Mouse (Mus musculus): ENCODE data around the gene Trim23. TPM values are rescaled to one million over a fixed set of nuclear protein-coding genes. Genes with fewer than 3 reads are reported as not detected.
A peak's percentile ranks its signal among the peaks of the same experiment; 100 is the strongest.

Trim23 gene
- 14.4 and 19.5 TPM in 2 replicates for total RNA-seq (2014; rRNA removed)
- 1.3 and 1.7 TPM in 2 replicates for polyA plus RNA-seq (2012; rRNA removed)

DNA sequence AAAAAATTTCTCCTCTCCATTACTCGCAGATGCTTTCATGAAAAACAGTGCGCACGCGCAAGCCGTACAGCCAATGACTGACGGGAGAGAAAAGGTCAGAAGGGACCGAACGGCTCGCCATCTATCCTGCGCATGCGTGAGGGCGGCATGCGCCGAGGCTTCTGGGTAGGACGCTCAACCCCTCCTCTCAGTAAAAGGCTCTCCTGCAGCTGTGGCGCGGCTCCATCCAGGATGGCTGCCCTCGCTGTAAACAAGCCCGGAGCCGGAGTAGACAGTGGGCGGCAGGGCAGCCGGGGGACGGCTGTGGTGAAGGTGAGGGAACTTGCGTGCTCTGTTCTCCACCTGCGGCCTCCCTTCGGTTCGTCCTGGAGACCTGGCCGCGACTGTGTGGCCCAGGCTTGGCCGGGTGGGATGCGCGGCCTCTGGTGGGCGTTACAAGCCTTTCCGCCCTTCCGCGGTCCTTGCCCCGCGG, at the start of gene Trim23:
TSS of gene Trim23 (plus strand) at position 148 of the 472 bp plus-strand sequence.
- peaks cover 12% of the 10 kb centered on the region; the same call in 1 of the 2 replicates for H3K36me3 ChIP-seq (ENCODE audit: control insufficient read depth, insufficient read depth, low read length)
- H3K27ac ChIP-seq (replicated peaks; ENCODE audit: insufficient read depth, low read depth, low read length) = peak within 1 kb of the TSS; percentile 77
- H3K4me1 ChIP-seq (ENCODE audit: control insufficient read depth, insufficient read depth, low read length) = peaks cover 8% of the 10 kb centered on the region; the same call in 1 of the 2 replicates
- peaks cover 10% of the 10 kb centered on the region; the same call in 1 of the 2 replicates for H3K79me2 ChIP-seq (ENCODE audit: control insufficient read depth, insufficient read depth, low read length)
- peak within 1 kb of the TSS; percentile 96 for H3K4me3 ChIP-seq (ENCODE audit: insufficient read depth, low read depth, low read length)
- DNase-seq (ENCODE audit: extremely low read depth, low read depth, low spot score) = peak; percentile 93
- H3K27me3 ChIP-seq (ENCODE audit: control insufficient read depth, insufficient read depth, low read length) = no peaks in the 10 kb centered on the region
- WGBS = under 1% methylated on average over 38 of the region's 38 CpGs
- H3K9ac ChIP-seq (ENCODE audit: low read depth, low read length) = peak within 1 kb of the TSS; percentile 90
- TF ChIP-seq POLR2A (IDR thresholded peaks at IDR 0.05; ENCODE audit: extremely low read depth, insufficient read depth, low read length) = peak; percentile 92
- peak; percentile 13; the same call in 1 of the 2 replicates for TF ChIP-seq CTCF (IDR thresholded peaks at IDR 0.05; ENCODE audit: low read depth, low read length)

DNA sequence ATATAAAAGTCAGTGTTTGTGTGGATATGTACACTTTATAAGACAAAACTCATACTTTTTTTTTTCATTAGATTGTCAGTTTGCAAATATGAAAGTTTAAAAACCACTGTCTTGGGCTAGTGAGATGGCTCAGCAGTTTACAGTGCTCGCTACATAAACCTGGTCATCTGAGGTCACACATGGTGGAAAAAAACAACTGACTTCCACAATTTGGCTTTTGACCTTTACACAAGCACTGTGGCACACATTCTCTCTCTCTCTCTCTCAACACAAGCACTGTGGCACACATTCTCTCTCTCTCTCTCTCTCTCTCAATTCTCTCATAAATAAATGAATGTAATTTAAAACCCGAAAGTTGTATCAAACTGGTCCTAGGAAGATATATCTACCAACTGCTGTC, 46.0 kb upstream of the Trim23 start:
- WGBS = 54% methylated on average over 2 of the region's 2 CpGs
- Histone ChIP-seq H3K9ac (ENCODE audit: low read depth, low read length) (no peak overlapping the region), H3K36me3 (ENCODE audit: control insufficient read depth, insufficient read depth, low read length) (0 out of 2 replicates have a peak, but pooled peaks cover 1% of the 10 kb centered on the region), H3K4me1 (ENCODE audit: control insufficient read depth, insufficient read depth, low read length) (peaks cover 7% of the 10 kb centered on the region), H3K27me3 (ENCODE audit: control insufficient read depth, insufficient read depth, low read length) (no peaks in the 10 kb centered on the region), H3K79me2 (ENCODE audit: control insufficient read depth, insufficient read depth, low read length) (no peaks in the 10 kb centered on the region), H3K4me3 (ENCODE audit: insufficient read depth, low read depth, low read length) (no peak overlapping the region), H3K27ac (replicated peaks; ENCODE audit: insufficient read depth, low read depth, low read length) (peak overlapping the region; percentile 21; the same call in 1 of the 2 replicates)
- peak; percentile 83 for DNase-seq (ENCODE audit: extremely low read depth, low read depth, low spot score)
- TF ChIP-seq CTCF (IDR thresholded peaks at IDR 0.05; ENCODE audit: low read depth, low read length) (no peak), POLR2A (IDR thresholded peaks at IDR 0.05; ENCODE audit: extremely low read depth, insufficient read depth, low read length) (no peak)

DNA sequence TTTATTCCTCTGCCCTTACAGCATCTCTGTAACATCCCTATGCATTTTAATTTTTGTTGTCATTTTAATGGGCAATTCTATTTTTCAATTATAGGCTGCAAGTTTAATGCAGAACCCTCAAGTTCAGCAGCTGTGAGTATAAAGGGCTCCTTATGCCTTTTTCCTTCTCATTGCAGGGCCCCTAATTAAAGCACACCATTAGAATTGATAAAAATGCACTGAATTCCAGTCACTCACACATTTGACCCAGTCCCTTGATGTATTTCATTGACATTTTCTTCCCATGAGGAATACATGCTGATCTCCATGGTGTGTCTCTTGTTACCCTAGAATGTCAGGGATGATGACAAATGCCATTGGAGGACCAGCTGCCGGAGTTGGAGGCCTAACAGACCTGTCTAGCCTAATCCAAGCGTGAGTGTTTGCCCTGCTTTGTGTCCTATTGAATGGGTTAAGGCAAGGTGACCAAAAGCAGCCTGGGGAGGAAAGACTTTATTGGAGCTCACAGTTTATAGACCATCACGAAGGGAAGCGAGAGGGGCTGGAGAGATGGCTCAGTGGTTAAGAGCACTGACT, 44.0 kb upstream of the Trim23 start:
- WGBS = 97% methylated on average over 4 of the region's 4 CpGs
- Histone ChIP-seq H3K4me3 (ENCODE audit: insufficient read depth, low read depth, low read length) (no peak overlapping the region), H3K4me1 (ENCODE audit: control insufficient read depth, insufficient read depth, low read length) (peaks cover 7% of the 10 kb centered on the region), H3K27me3 (ENCODE audit: control insufficient read depth, insufficient read depth, low read length) (no peaks in the 10 kb centered on the region), H3K9ac (ENCODE audit: low read depth, low read length) (no peak overlapping the region), H3K79me2 (ENCODE audit: control insufficient read depth, insufficient read depth, low read length) (no peaks in the 10 kb centered on the region), H3K36me3 (ENCODE audit: control insufficient read depth, insufficient read depth, low read length) (0 out of 2 replicates have a peak, but pooled peaks cover 1% of the 10 kb centered on the region), H3K27ac (replicated peaks; ENCODE audit: insufficient read depth, low read depth, low read length) (no peak overlapping the region)
- TF ChIP-seq POLR2A (IDR thresholded peaks at IDR 0.05; ENCODE audit: extremely low read depth, insufficient read depth, low read length) (no peak), CTCF (IDR thresholded peaks at IDR 0.05; ENCODE audit: low read depth, low read length) (no peak)
- no peak for DNase-seq (ENCODE audit: extremely low read depth, low read depth, low spot score)

DNA sequence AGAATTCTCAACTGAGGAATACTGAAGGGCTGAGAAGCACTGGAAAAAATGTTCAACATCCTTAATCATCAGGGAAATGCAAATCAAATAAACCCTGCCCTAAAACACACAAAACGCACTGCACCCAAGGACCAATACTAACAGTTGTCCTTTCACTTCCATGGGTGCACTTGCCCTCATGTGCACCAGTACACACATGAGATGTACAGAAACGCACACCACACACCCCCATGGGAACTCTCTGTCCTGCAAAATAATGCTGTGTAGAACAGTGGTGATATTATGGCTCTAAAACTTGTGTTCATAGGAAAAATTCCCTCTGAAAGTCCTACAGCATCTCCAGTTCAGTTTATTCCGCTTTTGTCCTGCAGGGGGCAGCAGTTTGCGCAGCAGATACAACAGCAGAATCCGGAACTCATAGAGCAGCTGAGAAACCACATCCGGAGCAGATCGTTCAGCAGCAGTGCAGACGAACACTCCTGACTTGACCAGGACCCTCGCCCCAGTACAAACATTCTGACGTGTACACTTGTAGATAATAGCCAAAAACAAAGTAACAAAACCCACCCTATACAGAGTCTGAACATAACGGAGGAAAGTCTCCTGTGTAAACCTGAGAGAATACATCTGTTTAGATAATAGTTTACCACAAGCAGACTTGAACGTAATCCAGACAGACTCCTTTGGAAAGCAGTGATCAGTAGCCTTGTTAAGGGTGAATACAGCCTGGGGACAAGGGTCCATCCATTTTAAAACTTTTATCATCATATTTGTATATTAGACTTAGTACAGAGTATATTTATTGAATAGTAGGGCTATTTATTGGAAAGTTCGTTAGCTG, 39.0 kb upstream of the Trim23 start:
- H3K27me3 ChIP-seq (ENCODE audit: control insufficient read depth, insufficient read depth, low read length) = no peaks in the 10 kb centered on the region
- no peaks in the 10 kb centered on the region for H3K4me1 ChIP-seq (ENCODE audit: control insufficient read depth, insufficient read depth, low read length)
- H3K36me3 ChIP-seq (ENCODE audit: control insufficient read depth, insufficient read depth, low read length) = peaks cover 22% of the 10 kb centered on the region
- H3K79me2 ChIP-seq (ENCODE audit: control insufficient read depth, insufficient read depth, low read length) = no peaks in the 10 kb centered on the region
- WGBS = 38% methylated on average over 13 of the region's 13 CpGs
- H3K4me3 ChIP-seq (ENCODE audit: insufficient read depth, low read depth, low read length) = no peak overlapping the region
- no peak overlapping the region for H3K27ac ChIP-seq (replicated peaks; ENCODE audit: insufficient read depth, low read depth, low read length)
- TF ChIP-seq CTCF (IDR thresholded peaks at IDR 0.05; ENCODE audit: low read depth, low read length) (peak; percentile 82), POLR2A (IDR thresholded peaks at IDR 0.05; ENCODE audit: extremely low read depth, insufficient read depth, low read length) (no peak)
- DNase-seq (ENCODE audit: extremely low read depth, low read depth, low spot score) = peak; percentile 63
- H3K9ac ChIP-seq (ENCODE audit: low read depth, low read length) = no peak overlapping the region

DNA sequence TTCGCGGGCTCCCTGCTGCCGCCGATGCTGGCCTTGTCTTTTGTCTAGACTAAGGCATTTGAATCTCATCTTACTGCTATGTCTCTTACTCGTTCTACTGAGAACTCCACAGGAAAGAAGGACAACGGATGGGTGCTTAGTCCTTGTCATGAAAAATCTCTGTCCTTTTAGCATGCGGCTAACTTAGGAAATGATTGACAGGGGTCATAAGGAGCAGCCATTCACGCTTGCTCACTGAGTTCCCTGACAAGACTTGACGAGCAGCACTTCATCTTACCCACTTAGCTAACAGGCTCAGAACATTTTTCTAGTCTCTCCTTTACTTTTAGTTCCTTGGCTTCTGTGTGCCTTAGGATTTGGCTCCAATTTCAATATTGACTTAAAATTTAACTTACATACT, 33.7 kb upstream of the Trim23 start:
- TF ChIP-seq POLR2A (IDR thresholded peaks at IDR 0.05; ENCODE audit: extremely low read depth, insufficient read depth, low read length) (no peak), CTCF (IDR thresholded peaks at IDR 0.05; ENCODE audit: low read depth, low read length) (no peak)
- no peaks in the 10 kb centered on the region for H3K79me2 ChIP-seq (ENCODE audit: control insufficient read depth, insufficient read depth, low read length)
- WGBS = 80% methylated on average over 9 of the region's 9 CpGs
- no peaks in the 10 kb centered on the region for H3K27me3 ChIP-seq (ENCODE audit: control insufficient read depth, insufficient read depth, low read length)
- H3K9ac ChIP-seq (ENCODE audit: low read depth, low read length) = no peak overlapping the region
- H3K4me3 ChIP-seq (ENCODE audit: insufficient read depth, low read depth, low read length) = no peak overlapping the region
- H3K27ac ChIP-seq (replicated peaks; ENCODE audit: insufficient read depth, low read depth, low read length) = no peak overlapping the region
- 0 out of 2 replicates have a peak, but pooled peaks cover 2% of the 10 kb centered on the region for H3K4me1 ChIP-seq (ENCODE audit: control insufficient read depth, insufficient read depth, low read length)
- peak; percentile 46 for DNase-seq (ENCODE audit: extremely low read depth, low read depth, low spot score)
- peaks cover 50% of the 10 kb centered on the region for H3K36me3 ChIP-seq (ENCODE audit: control insufficient read depth, insufficient read depth, low read length)
